Mouse (Mus musculus) myocyte (in vitro differentiated cells): Measurements from ENCODE around the gene Abca13.

Experiments used
- CEBPB ChIP-seq: IDR thresholded peaks from 2 replicates; pipeline ENCODE4 v1.6.1; 2011; ENCODE audit warnings: mild to moderate bottlenecking, moderate library complexity; ENCODE audit not compliant: poor library complexity, insufficient read depth, severe bottlenecking
- E2F4 ChIP-seq: IDR thresholded peaks from one replicate; pipeline ENCODE4 v1.6.1; 2011; ENCODE audit warnings: mild to moderate bottlenecking, control low read depth, moderate library complexity; ENCODE audit not compliant: insufficient read depth
- MAX ChIP-seq: IDR thresholded peaks from one replicate; pipeline ENCODE4 v1.6.1; 2011; ENCODE audit warnings: low read depth, mild to moderate bottlenecking, control low read depth
- MYOD1 ChIP-seq, 3 experiments: IDR thresholded peaks; one replicate each; pipeline ENCODE4 v1.6.1; 2011; ENCODE audit warnings: control low read depth in 2 of 3, low read depth in 2 of 3, mild to moderate bottlenecking in 2 of 3, moderate library complexity in 1 of 3; ENCODE audit not compliant: insufficient read length in 2 of 3, control insufficient read depth in 1 of 3
- MYOG ChIP-seq, 3 experiments: IDR thresholded peaks; one replicate each; pipeline ENCODE4 v1.6.1; 2011; ENCODE audit warnings: control low read depth in 2 of 3, low read depth in 2 of 3, mild to moderate bottlenecking in 2 of 3; ENCODE audit not compliant: insufficient read length in 2 of 3, control insufficient read depth in 1 of 3, insufficient read depth in 1 of 3
- POLR2A ChIP-seq: IDR thresholded peaks from one replicate; pipeline ENCODE4 v1.6.1; 2011; ENCODE audit warnings: low read depth, mild to moderate bottlenecking, control low read depth, moderate library complexity; ENCODE audit not compliant: insufficient read length
- POLR2AphosphoS2 ChIP-seq: IDR thresholded peaks from one replicate; pipeline ENCODE4 v1.6.1; 2011; ENCODE audit warnings: low read depth, control low read depth; ENCODE audit not compliant: insufficient read length
- REST ChIP-seq: IDR thresholded peaks from one replicate; pipeline ENCODE4 v1.6.1; 2011; ENCODE audit warnings: mild to moderate bottlenecking, control low read depth, moderate library complexity; ENCODE audit not compliant: insufficient read depth, insufficient read length
- SRF ChIP-seq: IDR thresholded peaks from one replicate; pipeline ENCODE4 v1.6.1; 2011; ENCODE audit warnings: low read depth; ENCODE audit not compliant: control insufficient read depth, insufficient read length
- TCF12 ChIP-seq: IDR thresholded peaks from one replicate; pipeline ENCODE4 v1.6.1; 2011; ENCODE audit warnings: mild to moderate bottlenecking, control low read depth; ENCODE audit not compliant: poor library complexity, insufficient read depth, severe bottlenecking
- TCF3 ChIP-seq: IDR thresholded peaks from one replicate; pipeline ENCODE4 v1.6.1; 2011; ENCODE audit warnings: low read depth, control low read depth; ENCODE audit not compliant: insufficient read length
- USF1 ChIP-seq: IDR thresholded peaks from one replicate; pipeline ENCODE4 v1.6.1; 2011; ENCODE audit warnings: low read depth, mild to moderate bottlenecking, control low read depth, moderate library complexity

- TF ChIP-seq POLR2A, result no peak
- TF ChIP-seq TCF12, result no peak
- TF ChIP-seq MYOD1 (IDR thresholded peaks at IDR 0.05; ENCODE audit: control insufficient read depth in 1 of 3, insufficient read length in 2 of 3, low read depth in 2 of 3), result no peak
- TF ChIP-seq MAX, result no peak
- TF ChIP-seq USF1, result no peak
- no peak for TF ChIP-seq TCF3
- TF ChIP-seq POLR2AphosphoS2, result no peak
- TF ChIP-seq E2F4, result no peak
- TF ChIP-seq CEBPB, result no peak
- no peak for TF ChIP-seq REST
- TF ChIP-seq MYOG (IDR thresholded peaks at IDR 0.05; ENCODE audit: control insufficient read depth in 1 of 3, insufficient read depth in 1 of 3, insufficient read length in 2 of 3, low read depth in 2 of 3), result no peak
- TF ChIP-seq SRF, result no peak
Observed at GRCm38 (mm10) chr11:9624753-9625152, 433.0 kb downstream of the Abca13 start.
